Mouse (Mus musculus): Measurements from ENCODE around the gene Ttc39a.
"Not testable (repeated sequence)": the region's sequence is repeated elsewhere in the genome, so short reads cannot be mapped to it uniquely, and the experiment has no call there.

Ttc39a gene

DNA sequence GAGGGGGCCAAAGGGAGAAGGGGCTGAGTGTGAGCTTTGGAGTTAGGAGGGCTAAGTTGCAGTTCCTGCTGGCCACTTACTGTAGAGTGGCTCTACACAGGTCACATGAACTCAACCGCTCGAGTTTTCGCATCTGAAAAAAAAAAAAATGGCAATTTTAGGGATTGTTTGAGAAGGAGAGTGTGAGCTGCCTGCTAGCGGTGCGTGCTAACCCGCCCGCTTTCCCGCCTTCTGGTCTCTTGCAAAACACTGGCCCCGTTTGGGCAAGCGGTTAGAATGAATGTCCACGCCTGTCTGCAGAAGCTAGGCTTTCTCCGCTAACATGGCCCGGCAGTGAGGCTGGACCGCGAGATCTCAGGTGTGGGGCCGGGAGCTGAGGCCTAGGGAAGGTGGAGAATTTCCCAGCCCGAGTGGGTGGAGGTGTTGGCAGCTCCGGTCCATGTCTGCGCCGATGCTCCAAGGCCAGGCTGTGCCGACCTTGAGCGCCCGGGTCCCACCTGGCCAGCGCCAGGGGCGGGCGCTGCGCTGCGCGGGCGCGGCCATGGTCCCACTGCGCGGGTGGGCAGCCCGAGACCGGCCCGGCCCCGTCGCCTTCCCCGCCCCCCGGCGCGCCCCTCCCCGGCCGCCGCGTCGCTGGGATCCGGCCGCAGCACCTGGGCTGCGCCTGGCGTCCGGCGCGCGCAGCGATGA, at the start of gene Ttc39a:
Ttc39a (plus strand) TSS at position 138 of the 690 bp plus-strand sequence.
- DNase-seq (ENCODE audit: inconsistent ontology term): peak; percentile 58

DNA sequence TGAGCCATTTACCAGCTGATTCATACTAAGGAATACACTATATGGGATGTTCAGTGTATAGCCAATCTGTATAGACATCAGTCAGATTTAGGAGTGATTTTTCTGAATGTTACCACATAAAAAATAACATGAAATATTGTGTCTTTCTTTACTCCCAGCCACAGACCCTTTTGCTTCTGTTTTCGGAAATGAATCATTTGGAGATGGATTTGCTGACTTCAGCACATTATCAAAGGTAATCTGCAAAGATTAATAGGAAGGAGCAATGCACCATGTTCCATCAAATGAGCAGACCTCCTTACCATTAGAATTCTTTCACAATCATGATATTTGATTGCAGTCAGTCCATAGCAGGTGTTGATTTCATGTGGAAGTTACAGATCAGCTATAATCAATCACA, 28.3 kb upstream of the Ttc39a start:
- DNase-seq (ENCODE audit: inconsistent ontology term): no peak

DNA sequence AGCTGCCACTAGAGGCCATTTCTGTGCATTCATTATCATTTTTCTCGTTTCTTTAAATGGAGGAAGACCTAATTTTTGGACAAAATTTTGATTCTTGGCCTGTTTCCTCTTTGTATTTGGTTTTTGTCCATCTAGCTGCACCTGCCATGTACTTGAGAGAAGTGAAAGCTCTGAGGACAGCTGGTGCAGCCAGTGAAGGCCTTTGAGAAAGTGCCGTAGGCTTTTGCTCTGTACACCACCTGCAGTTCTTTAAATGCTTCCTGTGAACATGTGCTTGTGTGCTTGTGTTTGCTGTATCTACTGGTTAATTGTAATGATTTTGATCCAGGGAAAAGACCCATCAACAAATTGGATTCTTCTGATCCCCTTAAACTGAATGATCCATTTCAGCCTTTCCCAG, 24.0 kb upstream of the Ttc39a start:
- DNase-seq (ENCODE audit: inconsistent ontology term): no peak

DNA sequence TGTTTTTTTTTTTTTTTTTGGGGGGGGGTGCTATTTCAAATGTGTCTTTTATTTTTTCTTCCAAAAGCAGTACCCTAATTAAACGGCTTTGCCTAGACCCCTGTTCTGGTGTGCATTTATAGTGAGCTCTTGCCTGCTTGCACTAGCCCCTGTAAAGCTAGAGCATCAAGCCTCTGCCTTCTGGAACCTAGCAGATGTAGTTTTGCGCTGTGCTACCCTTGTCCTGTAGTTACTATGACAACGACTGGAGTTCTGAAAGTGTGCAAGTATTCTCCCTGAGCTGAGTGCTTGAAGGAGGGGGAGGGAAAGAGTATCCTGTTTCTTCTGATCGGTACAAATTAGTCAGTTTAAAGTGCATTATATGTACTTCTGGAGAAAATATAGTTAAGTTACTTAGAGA, 20.8 kb upstream of the Ttc39a start:
- DNase-seq (ENCODE audit: inconsistent ontology term): no peak

DNA sequence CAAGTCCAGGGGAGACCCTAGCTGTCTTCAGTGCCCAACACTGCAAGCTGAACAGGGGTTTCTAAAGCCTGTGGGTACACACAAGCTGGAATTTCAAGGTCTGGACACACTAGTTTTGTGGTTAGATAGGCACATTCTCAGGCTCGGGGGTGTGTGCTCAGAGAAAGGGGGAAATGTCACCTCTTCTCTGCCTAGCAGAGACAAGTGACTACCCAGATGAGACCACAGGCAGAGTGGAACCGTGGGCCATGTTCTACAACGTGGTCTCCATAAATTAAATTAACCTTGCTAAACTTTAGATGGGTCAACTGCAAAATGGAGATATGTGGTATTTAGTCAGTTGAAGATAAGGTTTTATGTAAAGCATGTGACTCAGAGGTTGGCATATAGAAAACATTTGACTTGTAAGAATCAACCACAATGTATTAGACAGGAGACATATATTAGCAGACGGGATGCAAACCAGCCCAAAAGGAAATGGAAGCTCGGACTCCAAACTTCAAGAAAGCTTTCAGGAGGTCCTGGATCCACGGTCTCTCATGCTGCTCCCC, 13.1 kb upstream of the Ttc39a start:
- no peak for DNase-seq (ENCODE audit: inconsistent ontology term)

DNA sequence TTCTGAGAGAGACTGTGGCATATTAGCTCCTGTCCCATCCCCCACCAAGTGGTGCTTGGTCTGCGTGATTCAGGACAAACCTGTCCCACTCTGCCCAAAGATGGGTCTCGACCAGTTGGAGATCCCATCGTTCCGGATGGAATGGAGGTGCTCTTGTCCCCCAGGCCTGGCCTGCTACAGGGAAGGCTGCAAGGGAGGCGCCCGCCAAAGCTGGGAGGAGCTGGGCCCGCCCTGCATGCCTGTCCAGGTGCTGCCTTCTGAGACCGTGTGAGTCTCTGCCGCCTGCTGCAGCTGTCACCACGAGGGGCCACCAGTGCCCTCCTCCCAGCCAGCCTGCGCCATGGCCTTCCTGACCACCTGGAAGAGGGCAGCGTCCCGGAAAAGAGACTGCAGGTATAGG, 12.5 kb upstream of the Ttc39a start:
- DNase-seq (ENCODE audit: inconsistent ontology term): no peak

DNA sequence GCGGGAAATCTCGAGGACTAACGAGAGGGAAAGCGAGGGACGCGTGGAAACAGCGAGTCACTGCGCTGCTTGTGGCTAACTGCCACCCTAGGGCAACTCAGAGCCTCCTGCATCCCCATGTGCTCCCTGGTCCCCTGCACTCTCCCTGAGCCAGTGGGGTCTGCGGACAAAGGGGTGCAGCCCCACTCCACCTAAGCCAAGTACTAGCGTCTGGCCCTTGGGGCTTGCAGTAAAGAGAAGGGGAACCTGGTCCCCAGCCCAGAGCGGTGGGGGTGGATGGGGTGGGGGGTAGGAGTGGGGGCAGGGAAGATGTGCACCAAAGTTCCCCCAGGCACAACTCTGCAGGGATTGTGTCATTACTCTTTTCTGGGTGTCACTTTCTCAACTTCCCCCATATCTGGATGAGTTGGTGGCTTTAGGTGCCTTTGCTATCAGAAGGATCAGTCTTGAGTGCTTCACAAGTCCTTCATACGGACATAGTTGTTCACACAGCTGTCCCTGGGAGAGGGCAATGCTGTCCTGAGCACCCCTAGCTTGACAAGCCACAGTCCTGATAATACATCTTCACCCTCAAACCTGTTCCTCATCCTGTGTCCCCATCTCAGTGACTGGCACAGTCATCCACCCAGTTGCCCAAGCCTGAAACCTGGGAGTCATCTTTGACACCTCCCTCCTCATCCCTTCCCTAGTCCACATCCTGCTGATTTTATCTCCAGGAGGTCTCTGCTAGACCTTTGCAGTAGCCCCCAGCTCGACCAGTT, 11.9 kb upstream of the Ttc39a start:
- no peak for DNase-seq (ENCODE audit: inconsistent ontology term)

DNA sequence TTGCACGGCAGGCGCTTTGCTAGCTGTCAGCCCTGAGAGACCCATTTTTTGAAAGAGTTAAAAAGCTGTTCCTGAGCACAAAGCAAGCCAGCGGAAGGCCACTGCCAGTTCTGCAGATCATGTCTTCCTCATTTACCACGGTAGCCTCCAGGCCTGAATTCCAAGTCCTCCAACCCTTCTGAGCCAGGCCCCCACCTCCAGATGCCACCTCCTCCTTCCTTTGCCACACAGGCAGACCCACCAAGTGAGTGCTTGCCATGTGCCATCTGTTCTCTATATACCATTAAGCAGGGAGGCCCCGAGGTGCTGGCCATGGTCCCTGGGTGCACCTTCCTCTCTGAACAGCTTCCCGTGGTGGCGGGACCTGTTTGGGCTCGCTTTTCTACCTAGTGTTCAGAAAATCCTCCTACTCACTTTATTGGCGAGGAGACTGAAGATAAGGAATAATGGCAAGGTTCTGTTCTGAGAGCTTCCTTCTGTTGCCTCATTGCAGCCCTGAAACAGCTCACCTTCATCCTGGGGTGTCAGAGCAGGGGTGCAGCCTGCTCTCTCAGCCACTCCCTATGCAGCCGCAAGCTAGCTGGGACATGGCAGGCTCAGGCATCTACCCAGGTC, 6.0 kb upstream of the Ttc39a start:
- no peak for DNase-seq (ENCODE audit: inconsistent ontology term)

DNA sequence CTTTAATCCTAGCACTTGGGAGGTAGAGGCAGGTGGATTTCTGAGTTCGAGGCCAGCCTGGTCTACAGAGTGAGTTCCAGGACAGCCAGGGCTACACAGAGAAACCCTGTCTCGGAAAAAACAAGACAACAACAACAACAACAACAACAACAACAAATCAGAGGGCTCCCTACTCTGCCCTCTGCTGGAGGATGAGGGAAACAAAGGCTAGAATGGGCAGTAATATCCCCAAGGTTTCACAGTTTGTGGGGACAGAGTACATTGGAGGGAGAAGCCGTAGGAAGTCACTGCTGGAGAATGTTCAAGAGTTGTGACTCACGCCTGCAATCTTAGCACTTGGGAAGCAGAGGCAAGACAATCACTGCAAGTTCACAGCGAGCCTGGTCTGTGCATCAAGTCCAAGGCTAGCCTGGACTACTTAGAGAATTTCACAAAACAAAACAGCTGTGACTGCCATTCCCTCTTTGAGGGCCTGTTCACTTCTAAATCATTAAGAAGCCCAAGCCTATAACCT, 5.2 kb upstream of the Ttc39a start:
- no peak for DNase-seq (ENCODE audit: inconsistent ontology term)

DNA sequence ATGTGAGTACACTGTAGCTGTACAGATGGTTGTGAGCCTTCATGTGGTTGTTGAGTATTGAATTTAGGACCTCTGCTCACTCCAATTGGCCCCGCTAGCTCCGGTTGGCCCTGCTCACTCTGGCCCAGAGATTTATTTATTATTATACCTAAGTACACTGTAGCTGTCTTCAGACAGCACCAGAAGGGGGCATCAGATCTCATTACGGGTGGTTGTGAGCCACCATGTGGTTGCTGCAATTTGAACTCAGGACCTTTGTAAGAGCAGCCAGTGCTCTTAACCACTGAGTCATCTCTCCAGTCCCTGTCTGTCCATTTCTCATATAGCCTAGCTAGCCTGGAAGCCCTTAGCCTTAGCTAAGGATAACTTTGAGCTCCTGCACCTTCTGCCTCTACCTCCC, 1.5 kb upstream of the Ttc39a start:
- DNase-seq (ENCODE audit: inconsistent ontology term): not testable (repeated sequence)

DNA sequence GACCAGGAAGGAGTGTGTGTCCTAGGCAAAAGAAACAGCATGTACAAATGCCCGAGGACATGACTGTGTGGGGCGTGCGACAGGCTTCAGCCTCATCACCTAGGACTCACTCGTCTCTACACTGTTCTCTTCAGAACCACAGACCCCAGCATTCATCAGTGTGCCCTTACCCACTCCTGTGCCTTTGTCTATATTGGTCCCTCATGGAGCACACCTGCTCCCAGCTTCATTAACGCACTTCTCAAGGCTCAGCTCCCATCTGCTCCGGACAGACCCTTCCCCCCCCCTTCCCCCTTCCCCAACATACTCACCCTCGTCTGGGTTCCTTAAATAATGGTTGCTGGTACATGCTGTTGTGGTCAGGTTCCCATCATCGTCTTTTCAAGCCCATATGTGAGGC, 1.0 kb upstream of the Ttc39a start:
- DNase-seq (ENCODE audit: inconsistent ontology term): no peak

DNA sequence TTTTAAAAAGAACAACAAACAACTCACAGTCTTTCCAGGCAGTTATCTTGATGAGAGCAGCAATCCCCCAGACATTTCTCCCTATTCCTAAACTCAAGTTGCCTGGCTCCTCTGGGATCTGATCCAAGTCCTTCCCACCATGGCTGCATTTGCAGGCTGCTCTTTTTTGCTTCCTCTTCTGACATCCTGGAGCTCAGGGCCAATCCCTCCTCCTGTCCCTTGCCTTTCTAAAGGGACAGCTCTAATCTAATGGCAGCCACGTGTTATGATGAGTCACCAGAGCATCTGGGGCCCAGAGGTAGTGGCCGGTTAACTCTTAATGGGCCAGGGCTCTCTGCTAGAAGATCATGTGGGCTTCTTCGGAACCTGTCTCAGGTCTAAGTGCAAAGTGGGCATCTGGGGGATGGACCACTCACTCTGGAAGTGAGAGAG, 353 bp upstream of the Ttc39a start:
- DNase-seq (ENCODE audit: inconsistent ontology term): peak; percentile 76

DNA sequence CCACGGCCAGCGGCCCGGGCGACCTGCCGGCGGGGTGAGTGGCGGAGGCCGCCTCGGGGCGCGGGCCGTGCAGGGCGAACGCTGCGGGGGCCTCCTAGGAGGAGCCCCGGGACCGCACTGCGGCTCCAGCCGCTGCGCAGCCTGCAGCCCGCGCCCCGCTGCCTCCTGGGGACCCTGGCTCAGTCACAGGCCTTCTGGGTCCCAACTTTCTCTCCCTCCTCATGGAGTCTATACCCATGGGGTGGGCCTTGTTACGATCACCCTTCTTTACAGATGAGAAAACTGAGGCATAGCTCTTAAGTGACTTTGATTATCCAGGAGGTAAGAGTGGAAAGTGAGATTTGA, 725 bp downstream of the Ttc39a start:
- no peak for DNase-seq (ENCODE audit: inconsistent ontology term)

DNA sequence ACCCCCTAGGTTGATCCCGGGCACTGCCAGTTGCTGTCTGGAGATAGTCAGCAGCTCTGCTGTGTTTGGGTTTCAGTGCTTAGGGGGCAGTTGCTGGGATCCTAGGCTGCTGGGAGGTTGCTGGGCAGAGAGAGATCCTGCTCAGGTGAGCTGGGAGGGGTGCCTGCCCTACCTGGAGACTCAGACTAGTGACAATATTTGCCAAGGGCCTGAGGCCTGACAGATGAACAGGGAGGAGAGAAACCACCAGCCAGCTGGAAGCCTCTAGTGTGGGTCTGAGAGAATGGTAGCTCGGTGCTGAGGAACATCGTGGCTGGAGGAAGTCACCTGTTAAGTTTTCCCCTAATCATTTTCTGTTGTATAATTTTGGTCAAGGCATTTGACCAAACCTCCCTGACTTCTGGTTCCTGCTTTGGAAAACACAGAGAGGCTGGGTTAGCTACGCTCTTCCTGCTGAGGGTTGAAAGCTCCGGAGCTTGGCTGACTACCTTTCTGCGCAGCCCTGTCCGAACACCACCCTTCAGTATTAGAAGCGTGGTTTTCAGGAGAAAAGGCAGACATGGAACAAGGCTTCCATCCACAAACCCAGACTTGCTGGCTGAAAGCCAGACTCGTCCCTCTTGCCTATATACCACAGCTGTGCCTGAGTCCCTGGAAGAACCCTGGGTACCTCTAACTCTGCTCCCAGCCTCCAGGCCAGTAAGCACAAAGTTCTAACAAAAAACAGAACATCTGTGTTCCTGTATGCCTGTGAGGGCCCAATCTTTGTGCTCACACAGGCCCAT, 1.5 kb downstream of the Ttc39a start:
- no peak for DNase-seq (ENCODE audit: inconsistent ontology term)

DNA sequence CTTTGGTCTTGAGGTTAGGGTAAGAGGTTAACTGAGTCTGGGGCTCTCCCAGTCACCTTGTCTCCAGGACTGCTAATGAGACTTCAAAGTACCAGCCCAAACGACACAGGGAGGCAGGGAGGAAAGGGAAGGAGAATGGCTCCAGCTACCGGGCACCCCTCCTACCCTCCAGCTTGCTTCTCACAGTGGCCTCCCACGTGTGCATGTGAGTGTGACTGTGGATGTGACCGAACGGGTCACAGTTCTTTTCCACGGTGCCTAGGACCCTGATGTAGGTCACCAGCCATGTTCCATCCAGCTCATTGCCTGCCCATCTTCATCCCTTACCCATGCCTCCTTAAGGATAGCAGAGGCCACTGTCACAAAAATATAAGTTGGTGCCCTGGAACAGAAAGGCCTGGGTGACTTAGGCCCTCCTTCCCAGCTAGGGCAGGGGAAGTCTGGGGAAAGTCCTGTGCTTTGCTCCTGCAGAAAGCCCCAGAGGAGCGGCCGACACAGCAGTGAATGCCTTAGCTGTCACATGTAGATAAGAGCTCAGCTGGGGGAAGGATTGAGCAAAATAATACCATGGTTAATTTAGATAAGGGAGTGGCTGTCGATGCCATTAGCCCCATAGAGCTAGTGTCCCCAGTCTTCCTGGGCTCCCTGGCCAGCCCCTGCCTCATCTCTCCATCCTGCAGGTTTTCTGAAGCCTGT, 4.4 kb downstream of the Ttc39a start:
- no peak for DNase-seq (ENCODE audit: inconsistent ontology term)

DNA sequence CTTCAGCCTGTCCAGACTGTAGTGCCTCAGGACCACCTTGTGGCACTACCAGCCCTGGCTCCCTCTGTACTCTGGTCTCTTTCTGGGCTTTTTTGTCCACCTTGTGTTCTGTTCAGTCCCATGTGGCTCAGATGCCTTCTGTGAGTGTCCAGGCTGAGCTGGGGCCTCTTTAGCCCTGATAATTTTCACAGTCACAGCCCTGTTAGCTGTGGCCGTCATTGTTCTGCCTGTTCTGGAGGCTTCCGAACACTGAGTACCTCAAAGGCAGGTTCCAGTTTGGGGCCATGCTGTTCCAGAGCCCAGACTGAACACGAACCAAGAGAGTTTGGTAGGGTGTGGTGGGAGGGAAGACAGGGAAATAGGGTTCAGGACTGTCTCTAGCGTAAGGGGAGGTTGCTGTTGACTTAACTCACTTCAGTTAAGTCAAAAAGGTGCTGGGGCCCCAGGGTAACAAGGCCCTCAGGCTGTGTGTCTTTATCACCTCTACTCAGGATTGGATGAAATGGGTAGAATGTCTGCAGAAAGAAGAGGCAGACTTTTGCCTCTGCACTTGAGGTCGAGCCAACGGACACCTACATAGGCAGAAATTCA, 5.0 kb downstream of the Ttc39a start:
- DNase-seq (ENCODE audit: inconsistent ontology term): no peak

DNA sequence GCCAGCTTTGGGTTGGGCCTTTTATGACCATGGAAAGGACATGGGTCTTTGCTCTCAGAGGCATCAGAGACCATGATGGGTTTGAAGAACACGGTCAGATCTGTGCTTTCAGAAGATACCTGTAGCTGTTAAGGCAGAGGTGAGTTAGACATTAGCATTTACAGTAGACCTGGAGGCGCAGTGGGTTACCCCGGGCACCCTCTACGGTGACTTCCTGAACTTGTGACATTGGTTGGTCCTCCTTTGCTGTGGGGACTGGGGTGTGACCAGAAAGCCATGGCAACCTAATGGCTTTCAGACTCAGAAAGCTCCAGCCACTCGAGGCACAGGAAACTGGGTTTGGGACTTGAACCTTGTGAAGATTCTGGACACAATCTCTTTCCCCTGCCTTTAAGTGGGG, 5.8 kb downstream of the Ttc39a start:
- DNase-seq (ENCODE audit: inconsistent ontology term): no peak

DNA sequence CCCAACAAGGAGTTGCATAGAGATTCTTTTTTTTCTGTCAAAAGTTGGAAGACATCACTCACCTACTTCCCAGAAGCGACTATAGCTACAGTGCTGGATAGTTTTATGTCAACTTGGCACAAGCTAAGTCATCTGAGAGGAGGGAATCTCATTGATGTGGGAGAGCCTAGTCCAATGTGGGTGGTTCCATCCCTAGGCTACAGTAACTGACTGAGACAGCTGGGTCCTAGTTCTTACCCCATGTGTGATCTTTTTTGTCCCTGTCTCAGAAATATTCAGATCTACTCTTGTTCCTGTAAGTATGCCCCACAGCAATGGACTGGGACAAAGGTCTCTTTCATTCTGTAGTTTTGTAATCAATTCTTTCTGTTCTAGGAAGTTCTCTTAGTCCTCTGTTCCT, 11.6 kb downstream of the Ttc39a start:
- no peak for DNase-seq (ENCODE audit: inconsistent ontology term)

DNA sequence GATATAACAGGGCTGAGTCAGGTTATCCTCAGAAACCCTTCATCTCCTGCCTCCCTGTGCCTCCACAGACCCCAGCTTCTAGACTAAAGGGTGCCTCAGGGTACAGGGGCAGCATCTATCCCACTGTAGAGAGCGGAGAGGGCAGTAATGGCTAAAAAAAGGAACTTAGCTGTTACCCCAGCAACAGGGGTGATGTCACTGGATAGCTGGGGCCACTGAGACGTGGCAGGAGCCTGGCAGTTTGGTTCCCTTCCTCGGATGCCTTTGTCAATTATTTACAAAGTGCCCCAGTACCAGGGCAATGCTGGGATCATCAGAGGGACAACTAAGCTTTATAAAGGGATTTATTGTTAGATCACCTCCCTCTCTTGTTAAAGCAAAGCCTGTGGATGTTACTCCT, 12.6 kb downstream of the Ttc39a start:
- DNase-seq (ENCODE audit: inconsistent ontology term): no peak

DNA sequence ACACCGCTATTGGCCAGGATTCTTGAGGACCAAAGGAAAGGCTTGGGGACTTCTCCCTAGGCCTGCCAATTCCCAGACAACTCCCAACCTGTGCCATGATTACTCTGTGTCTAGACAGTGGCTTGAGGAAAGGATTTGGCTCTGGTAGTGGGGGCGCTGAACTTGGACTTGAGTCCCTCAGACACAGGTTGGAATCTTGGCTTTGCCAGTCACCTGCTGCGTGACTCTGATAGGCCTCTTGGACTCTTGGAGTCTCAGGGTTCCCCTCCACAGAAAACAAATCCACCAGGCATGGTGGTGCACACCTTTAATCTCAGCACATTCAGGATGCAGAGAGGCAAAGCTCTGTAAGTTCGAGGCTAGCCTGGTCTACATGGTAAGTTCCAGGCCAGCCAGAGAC, 13.1 kb downstream of the Ttc39a start:
- DNase-seq (ENCODE audit: inconsistent ontology term): no peak

Measured in Muller cell, postnatal 12 days (primary cell).